Mouse (Mus musculus) ES-E14 (cell line): Measurements from ENCODE around the gene Tiam1.

Experiments used
- HCFC1 ChIP-seq: IDR thresholded peaks from 2 replicates; pipeline ENCODE4 v1.6.1; 2012; ENCODE audit warnings: low read length, inconsistent platforms, borderline replicate concordance; ENCODE audit not compliant: insufficient read depth
- MAFK ChIP-seq: IDR thresholded peaks from 2 replicates; pipeline ENCODE4 v1.6.1; 2014; ENCODE audit warnings: mild to moderate bottlenecking, low read depth, low read length, inconsistent platforms; ENCODE audit not compliant: insufficient read depth
- ZC3H11A ChIP-seq: IDR thresholded peaks from 2 replicates; pipeline ENCODE4 v1.6.1; 2012; ENCODE audit warnings: low read depth, mild to moderate bottlenecking, inconsistent platforms, low read length, borderline replicate concordance
- ZNF384 ChIP-seq: IDR thresholded peaks from 2 replicates; pipeline ENCODE4 v1.6.1; 2012; ENCODE audit warnings: low read depth, low read length, inconsistent platforms

DNA sequence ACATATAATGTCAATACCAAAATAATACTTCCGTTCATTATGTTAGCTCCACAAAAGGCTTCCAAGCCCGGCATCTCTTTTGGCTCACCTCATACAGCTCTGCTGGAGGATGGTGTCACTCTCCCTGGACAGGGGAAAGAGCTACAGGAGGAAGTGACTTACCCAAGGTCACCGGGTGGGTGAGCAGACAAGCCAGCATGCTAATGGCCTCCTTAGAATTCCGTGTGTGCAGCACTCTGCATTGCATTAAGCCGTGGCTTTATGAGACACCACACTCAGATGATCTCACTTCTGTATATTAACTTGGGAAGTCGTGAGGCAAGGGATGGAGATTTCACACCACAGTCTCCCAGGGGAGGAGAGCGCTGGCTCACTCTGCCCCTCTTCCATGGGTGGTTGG is 248.3 kb downstream of the Tiam1 start:
- TF ChIP-seq ZNF384 (no peak), HCFC1 (no peak), ZC3H11A (no peak), MAFK (no peak)
